Mouse (Mus musculus): ENCODE measurements around the gene March2.
A peak's percentile ranks its signal among the peaks of the same experiment; 100 is the strongest.
"Not testable (repeated sequence)": the region's sequence is repeated elsewhere in the genome, so short reads cannot be mapped to it uniquely, and the experiment has no call there.

The March2 gene

GRCm38 (mm10) chr17:33718384-33718881 lies at the start of gene March2:
Gene March2, minus strand, starts transcription at chr17:33718670.
- peak; percentile 91 to 95 for DNase-seq (ENCODE audit: low read depth in 2 of 2, low spot score in 2 of 2)

GRCm38 (mm10) chr17:33766389-33766788 lies 47.9 kb upstream of the March2 start:
- DNase-seq (ENCODE audit: low read depth in 2 of 2, low spot score in 2 of 2): no peak

GRCm38 (mm10) chr17:33760255-33761165 lies 42.0 kb upstream of the March2 start, which contains the start of gene Rab11b:
Gene Rab11b, minus strand, starts transcription at chr17:33760530.
- DNase-seq (ENCODE audit: low read depth in 2 of 2, low spot score in 2 of 2): peak; percentile 98 to 99

GRCm38 (mm10) chr17:33759767-33760254 lies 41.3 kb upstream of the March2 start:
- DNase-seq (ENCODE audit: low read depth in 2 of 2, low spot score in 2 of 2): peak; percentile 74 to 83

- DNase-seq (ENCODE audit: low read depth in 2 of 2, low spot score in 2 of 2): no peak
Observed at GRCm38 (mm10) chr17:33757231-33757630, 38.8 kb upstream of the March2 start.

GRCm38 (mm10) chr17:33756108-33756790 lies 37.8 kb upstream of the March2 start:
- DNase-seq (ENCODE audit: low read depth in 2 of 2, low spot score in 2 of 2): no peak

- no peak for DNase-seq (ENCODE audit: low read depth in 2 of 2, low spot score in 2 of 2)
Observed at GRCm38 (mm10) chr17:33755418-33756107, 37.1 kb upstream of the March2 start.

GRCm38 (mm10) chr17:33754656-33755055 lies 36.2 kb upstream of the March2 start:
- no peak for DNase-seq (ENCODE audit: low read depth in 2 of 2, low spot score in 2 of 2)

GRCm38 (mm10) chr17:33752297-33752696 lies 33.8 kb upstream of the March2 start:
- no peak for DNase-seq (ENCODE audit: low read depth in 2 of 2, low spot score in 2 of 2)

- no peak for DNase-seq (ENCODE audit: low read depth in 2 of 2, low spot score in 2 of 2)
Observed at GRCm38 (mm10) chr17:33751181-33751580, 32.7 kb upstream of the March2 start.

GRCm38 (mm10) chr17:33749451-33749850 lies 31.0 kb upstream of the March2 start:
- DNase-seq (ENCODE audit: low read depth in 2 of 2, low spot score in 2 of 2): no peak

- no peak for DNase-seq (ENCODE audit: low read depth in 2 of 2, low spot score in 2 of 2)
Observed at GRCm38 (mm10) chr17:33746011-33746410, 27.5 kb upstream of the March2 start.

GRCm38 (mm10) chr17:33744686-33745384 lies 26.4 kb upstream of the March2 start:
- no peak for DNase-seq (ENCODE audit: low read depth in 2 of 2, low spot score in 2 of 2)

GRCm38 (mm10) chr17:33742420-33742819 lies 23.9 kb upstream of the March2 start:
- DNase-seq (ENCODE audit: low read depth in 2 of 2, low spot score in 2 of 2): no peak

GRCm38 (mm10) chr17:33733526-33733925 lies 15.1 kb upstream of the March2 start:
- not testable (repeated sequence) for DNase-seq (ENCODE audit: low read depth in 2 of 2, low spot score in 2 of 2)

- DNase-seq (ENCODE audit: low read depth in 2 of 2, low spot score in 2 of 2): not testable (repeated sequence)
Observed at GRCm38 (mm10) chr17:33732556-33733083, 14.2 kb upstream of the March2 start.

GRCm38 (mm10) chr17:33729215-33729614 lies 10.7 kb upstream of the March2 start:
- DNase-seq (ENCODE audit: low read depth in 2 of 2, low spot score in 2 of 2): no peak

GRCm38 (mm10) chr17:33728396-33728795 lies 9.9 kb upstream of the March2 start:
- DNase-seq (ENCODE audit: low read depth in 2 of 2, low spot score in 2 of 2): no peak

- no peak for DNase-seq (ENCODE audit: low read depth in 2 of 2, low spot score in 2 of 2)
Observed at GRCm38 (mm10) chr17:33719736-33720378, 1.4 kb upstream of the March2 start.
